Mouse (Mus musculus): ENCODE measurements around the gene Ksr1.
"Not testable (repeated sequence)": the region's sequence is repeated elsewhere in the genome, so short reads cannot be mapped to it uniquely, and the experiment has no call there.

Ksr1 gene

GRCm38 (mm10) chr11:79013056-79013455 is 133.2 kb downstream of the Ksr1 start:
- no peak for DNase-seq (ENCODE audit: low spot score in 2 of 2)

GRCm38 (mm10) chr11:79012529-79012928 is 133.7 kb downstream of the Ksr1 start:
- DNase-seq (ENCODE audit: low spot score in 2 of 2) = no peak

GRCm38 (mm10) chr11:79008891-79009290 is 137.3 kb downstream of the Ksr1 start:
- DNase-seq (ENCODE audit: low spot score in 2 of 2) = no peak

GRCm38 (mm10) chr11:79008007-79008775 is 138.0 kb downstream of the Ksr1 start:
- DNase-seq (ENCODE audit: low spot score in 2 of 2) = peak in 1 of 2 experiments; percentile 54

GRCm38 (mm10) chr11:79007356-79007755 is 138.9 kb downstream of the Ksr1 start:
- DNase-seq (ENCODE audit: low spot score in 2 of 2) = peak in 1 of 2 experiments; percentile 2

GRCm38 (mm10) chr11:79006417-79006816 is 139.8 kb downstream of the Ksr1 start:
- peak; percentile 5 to 6 for DNase-seq (ENCODE audit: low spot score in 2 of 2)

- peak; percentile 9 to 11 for DNase-seq (ENCODE audit: low spot score in 2 of 2)
Measured at GRCm38 (mm10) chr11:79005578-79006394, 140.4 kb downstream of the Ksr1 start.

- DNase-seq (ENCODE audit: low spot score in 2 of 2) = no peak
Measured at GRCm38 (mm10) chr11:79003769-79004638, 142.2 kb downstream of the Ksr1 start.

GRCm38 (mm10) chr11:79003053-79003768 is 143.0 kb downstream of the Ksr1 start:
- DNase-seq (ENCODE audit: low spot score in 2 of 2) = peak; percentile 73 to 79

GRCm38 (mm10) chr11:79002551-79002951 is 143.7 kb downstream of the Ksr1 start:
- no peak for DNase-seq (ENCODE audit: low spot score in 2 of 2)

GRCm38 (mm10) chr11:79001871-79002270 is 144.3 kb downstream of the Ksr1 start:
- no peak for DNase-seq (ENCODE audit: low spot score in 2 of 2)

GRCm38 (mm10) chr11:78999118-78999517 is 147.1 kb downstream of the Ksr1 start:
- no peak for DNase-seq (ENCODE audit: low spot score in 2 of 2)

GRCm38 (mm10) chr11:78990875-78991543 is 155.2 kb downstream of the Ksr1 start:
- DNase-seq (ENCODE audit: low spot score in 2 of 2) = not testable (repeated sequence)

GRCm38 (mm10) chr11:78990096-78990495 is 156.1 kb downstream of the Ksr1 start:
- DNase-seq (ENCODE audit: low spot score in 2 of 2) = no peak

- DNase-seq (ENCODE audit: low spot score in 2 of 2) = not testable (repeated sequence)
Measured at GRCm38 (mm10) chr11:78989206-78989605, 157.0 kb downstream of the Ksr1 start.

GRCm38 (mm10) chr11:78986311-78987002 is 159.8 kb downstream of the Ksr1 start:
- DNase-seq (ENCODE audit: low spot score in 2 of 2) = no peak

- no peak for DNase-seq (ENCODE audit: low spot score in 2 of 2)
Measured at GRCm38 (mm10) chr11:78985505-78985904, 160.7 kb downstream of the Ksr1 start.

GRCm38 (mm10) chr11:78984483-78985177 is 161.6 kb downstream of the Ksr1 start, which contains the start of gene Lgals9:
Lgals9 (minus strand) TSS chr11:78984946.
- DNase-seq (ENCODE audit: low spot score in 2 of 2) = peak; percentile 56 to 67

- no peak for DNase-seq (ENCODE audit: low spot score in 2 of 2)
Measured at GRCm38 (mm10) chr11:78983539-78983938, 162.7 kb downstream of the Ksr1 start.

Data from thymus, postnatal 10 days (tissue).